Mouse (Mus musculus) kidney, adult 2 months (tissue): Measurements from ENCODE around the gene Dnajc11. TPM values are rescaled to one million over a fixed set of nuclear protein-coding genes. Genes with fewer than 3 reads are reported as not detected.

Experiments used
- DNase-seq: peaks from one replicate; pipeline ENCODE4 v3.0.0; 2021
- H3K27ac ChIP-seq: fragments of 200-500 bp; 2 replicates; pipeline ENCODE4 v1.5.1; 2012; ENCODE audit warnings: low read depth, low read length, control low read depth, inconsistent platforms; ENCODE audit not compliant: insufficient read depth
- H3K27me3 ChIP-seq: fragments of 200-500 bp; replicated peaks from 2 replicates; pipeline ENCODE4 v1.6.1; 2012; ENCODE audit warnings: mild to moderate bottlenecking, moderate library complexity, low read length, inconsistent platforms; ENCODE audit not compliant: control insufficient read depth, insufficient read depth
- H3K36me3 ChIP-seq: fragments of 200-500 bp; 2 replicates; pipeline ENCODE4 v1.6.1; 2012; ENCODE audit warnings: mild to moderate bottlenecking, moderate library complexity, low read length, inconsistent platforms; ENCODE audit not compliant: control insufficient read depth, insufficient read depth
- H3K4me1 ChIP-seq: fragments of 200-500 bp; 2 replicates; pipeline ENCODE4 v1.6.1; 2011; ENCODE audit warnings: low read length; ENCODE audit not compliant: control insufficient read depth, insufficient read depth
- H3K4me3 ChIP-seq: fragments of 200-500 bp; 2 replicates; pipeline ENCODE4 v1.5.1; 2011; ENCODE audit warnings: mild to moderate bottlenecking, low read depth, low read length, control low read depth; ENCODE audit not compliant: insufficient read depth
- CTCF ChIP-seq: fragments of 200-500 bp; conservative IDR thresholded peaks from 2 replicates; pipeline ENCODE4 v1.5.1; 2011; ENCODE audit warnings: low read depth, mild to moderate bottlenecking, control low read depth, low read length, moderate library complexity, mixed read lengths; ENCODE audit not compliant: insufficient read depth, insufficient read length
- POLR2A ChIP-seq: fragments of 200-500 bp; IDR thresholded peaks from one replicate; pipeline ENCODE4 v1.6.1; 2011; ENCODE audit warnings: low read depth, low read length, control low read depth
- WGBS: fragments of 180-500 bp; shearing (Covaris S2); methylation state at CpG from one replicate; pipeline ENCODE4 v1.1.7; 2018; 5-methylcytosine and 5-hydroxymethylcytosine counted together
- polyA plus RNA-seq: library from polyadenylated mRNA; depleted of rRNA; stranded (reverse); fragments of >200 nt; gene quantifications from 2 replicates; pipeline ENCODE4 v1.2.3, GENCODE M21; 2012

Dnajc11 gene
- polyA plus RNA-seq, 1 experiment, result 76.1 TPM

DNA sequence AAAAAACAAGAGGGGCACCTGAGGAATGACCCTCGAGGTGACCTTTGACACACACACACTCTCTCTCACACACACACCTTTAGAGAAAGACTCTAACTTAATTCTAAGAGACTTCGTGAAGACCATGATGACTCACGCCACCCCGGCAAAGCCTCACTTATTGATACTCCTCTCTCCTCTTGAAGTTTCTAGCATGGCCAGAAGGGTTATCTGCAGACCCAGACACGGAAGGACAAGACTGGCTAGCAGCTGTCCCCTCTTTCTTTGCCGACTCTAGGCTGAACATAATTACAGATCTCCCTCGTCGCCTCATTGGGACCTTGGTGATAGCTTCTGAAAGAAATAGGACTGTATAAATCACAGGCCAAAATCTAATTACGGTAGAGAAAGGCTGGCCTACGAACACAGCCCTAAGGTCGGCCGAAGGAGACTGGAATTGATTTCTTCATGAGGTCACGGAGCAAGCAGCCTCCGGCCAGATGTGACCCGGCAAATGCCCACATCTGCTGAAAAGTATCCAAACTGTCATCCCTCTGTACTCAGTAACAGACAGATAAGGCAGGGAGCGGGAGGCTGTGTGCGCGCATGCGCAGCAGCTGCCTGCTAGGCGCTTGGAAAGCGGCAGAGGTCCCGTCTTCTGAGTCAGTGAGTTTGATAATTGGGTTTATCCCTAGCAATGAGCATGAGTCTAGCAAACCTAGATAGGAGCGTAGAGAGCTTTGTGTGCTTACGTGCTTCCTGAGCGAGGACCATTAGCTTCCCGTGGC lies 25.7 kb upstream of the Dnajc11 start:
- Histone ChIP-seq H3K27me3 (no peaks in the 10 kb centered on the region), H3K4me3 (no peak overlapping the region), H3K4me1 (0 out of 2 replicates have a peak, but pooled peaks cover 6% of the 10 kb centered on the region), H3K36me3 (no peaks in the 10 kb centered on the region), H3K27ac (no peak overlapping the region)
- DNase-seq, result no peak
- TF ChIP-seq POLR2A, result no peak
- no peak for TF ChIP-seq CTCF
- WGBS, result 61% methylated on average over 26 of the region's 26 CpGs

DNA sequence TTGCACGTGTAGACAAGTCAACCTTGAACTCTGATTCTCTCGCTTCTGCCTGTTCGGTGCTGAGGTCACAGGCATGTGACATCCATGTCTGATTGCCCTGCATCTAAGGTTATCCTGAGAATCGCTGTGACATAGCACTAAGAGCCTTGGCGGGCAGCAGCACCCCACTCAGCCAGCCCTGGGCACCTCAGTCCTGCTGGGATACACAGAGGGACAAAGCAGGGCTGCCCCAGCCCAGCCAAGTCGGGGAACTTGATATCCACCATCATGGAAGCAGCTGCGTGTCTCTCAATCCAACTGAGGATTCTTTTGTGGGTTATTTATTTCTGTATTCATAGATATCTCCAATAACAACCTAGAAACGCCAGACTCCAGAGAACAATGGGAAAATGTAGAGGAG lies 24.7 kb upstream of the Dnajc11 start:
- TF ChIP-seq CTCF, result no peak
- no peak for TF ChIP-seq POLR2A

DNA sequence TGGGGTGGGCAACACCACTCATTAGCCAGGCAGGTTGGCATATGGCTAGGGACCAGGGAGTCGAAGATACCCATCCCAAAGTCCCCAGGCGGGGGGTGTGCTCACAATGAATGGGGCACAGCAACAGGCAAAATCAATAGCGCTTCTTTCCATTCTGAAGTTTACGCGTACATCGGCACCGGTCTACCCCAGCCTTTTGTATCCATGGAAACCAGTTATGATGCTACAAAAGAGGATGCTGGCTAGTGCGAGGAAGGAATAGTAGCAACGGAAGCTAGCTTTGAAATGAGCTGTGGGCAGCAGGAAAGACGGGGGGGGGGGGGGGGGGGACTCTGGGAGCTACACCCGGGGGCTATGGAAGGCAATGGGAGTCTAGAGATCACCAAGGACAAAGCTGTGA lies 17.2 kb upstream of the Dnajc11 start:
- no peak for TF ChIP-seq CTCF
- TF ChIP-seq POLR2A, result no peak
- Histone ChIP-seq H3K4me1 (no peaks in the 10 kb centered on the region), H3K36me3 (no peaks in the 10 kb centered on the region), H3K27ac (no peak overlapping the region), H3K4me3 (no peak overlapping the region), H3K27me3 (no peaks in the 10 kb centered on the region)
- WGBS, result 88% methylated on average over 11 of the region's 11 CpGs
- DNase-seq, result no peak

More for the DNA sequence above, 24.7 kb upstream of the Dnajc11 start:
- no peaks in the 10 kb centered on the region for H3K27me3 ChIP-seq
- H3K36me3 ChIP-seq, result no peaks in the 10 kb centered on the region
- no peak overlapping the region for H3K4me3 ChIP-seq
- no peak for DNase-seq
- whole genome bisulfite sequencing, result 68% methylated on average over 8 of the region's 8 CpGs
- H3K4me1 ChIP-seq, result no peaks in the 10 kb centered on the region
- H3K27ac ChIP-seq, result no peak overlapping the region

DNA sequence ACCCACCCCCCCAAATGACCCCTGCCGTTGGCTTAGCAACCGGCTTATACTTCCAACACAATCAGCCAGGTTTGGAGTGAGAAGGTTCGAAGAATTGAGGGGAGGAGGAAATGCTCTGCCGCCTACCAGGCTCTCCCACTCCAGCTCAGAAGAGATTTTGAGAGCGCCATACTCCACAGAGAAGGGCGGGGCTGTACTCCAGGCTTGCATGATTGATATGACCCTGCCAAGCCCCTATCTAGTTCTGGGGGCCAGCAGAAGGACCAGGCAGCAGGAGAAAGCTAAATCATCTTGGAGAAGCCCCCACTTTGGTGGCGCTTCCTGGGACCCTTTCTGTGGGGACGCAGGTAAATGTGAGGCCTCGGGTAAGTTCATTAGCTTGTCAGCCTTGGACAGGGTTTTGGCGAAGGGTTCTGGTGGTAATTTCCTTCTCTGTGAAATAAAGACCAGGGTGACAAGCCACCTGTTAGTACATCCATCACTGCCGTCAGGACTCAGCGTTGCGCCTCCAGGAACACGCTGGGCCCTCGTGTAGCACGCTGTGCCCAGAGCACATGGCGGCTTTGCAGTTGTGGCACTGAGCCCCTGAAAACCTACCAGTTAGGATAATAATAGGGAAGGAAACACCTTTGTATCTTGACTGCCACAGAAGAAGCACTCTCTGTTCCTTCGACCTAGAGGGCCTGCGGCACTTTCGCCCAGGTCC lies 14.2 kb upstream of the Dnajc11 start:
- 67% methylated on average over 20 of the region's 20 CpGs for WGBS
- no peaks in the 10 kb centered on the region for H3K36me3 ChIP-seq
- no peak for TF ChIP-seq CTCF
- no peak for TF ChIP-seq POLR2A

DNA sequence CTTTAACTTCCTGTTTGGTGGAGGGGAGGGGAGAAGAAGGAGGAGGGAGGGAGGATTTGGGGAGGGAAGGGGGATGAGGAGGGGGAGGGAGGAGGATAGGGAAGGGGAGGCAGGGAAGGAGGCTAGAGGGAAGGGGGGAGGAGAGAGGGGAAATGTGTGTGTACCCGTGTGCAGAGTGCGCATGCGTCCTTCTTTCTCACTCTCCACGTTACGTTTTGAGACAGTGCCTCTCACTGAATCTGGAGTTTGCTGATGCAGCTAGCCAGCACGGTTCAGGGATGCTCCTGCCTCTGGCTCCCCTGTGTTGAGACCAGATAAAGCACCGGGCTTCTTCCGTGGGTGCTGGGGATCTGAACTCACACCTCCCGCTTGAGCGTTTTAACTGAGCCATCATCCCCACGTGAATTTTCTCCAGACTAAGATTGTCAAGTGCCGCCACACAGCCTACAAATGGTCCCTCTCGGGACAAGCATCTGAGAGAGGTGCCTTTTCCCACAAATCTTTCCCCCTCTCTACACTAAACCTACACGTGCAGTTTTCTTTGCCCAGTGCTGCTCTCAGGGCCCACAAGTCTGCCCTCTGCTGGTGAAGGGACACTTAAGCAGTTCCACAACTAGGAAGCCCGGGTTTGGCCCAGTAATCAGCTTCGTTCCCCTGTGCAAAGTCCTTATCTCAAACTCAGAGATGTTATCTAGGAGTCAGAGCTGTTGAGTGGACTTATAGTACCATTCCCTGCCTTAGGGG lies 13.4 kb upstream of the Dnajc11 start:
- WGBS, result 22% methylated on average over 16 of the region's 16 CpGs
- peak; percentile 76 for DNase-seq
- Histone ChIP-seq H3K4me1 (no peaks in the 10 kb centered on the region), H3K36me3 (no peaks in the 10 kb centered on the region), H3K4me3 (no peak overlapping the region), H3K27me3 (no peaks in the 10 kb centered on the region), H3K27ac (no peak overlapping the region)
- TF ChIP-seq CTCF (peak; percentile 79), POLR2A (no peak)

More for the DNA sequence above, 14.2 kb upstream of the Dnajc11 start:
- no peak overlapping the region for H3K4me3 ChIP-seq
- no peaks in the 10 kb centered on the region for H3K27me3 ChIP-seq
- no peak for DNase-seq
- H3K4me1 ChIP-seq, result no peaks in the 10 kb centered on the region
- no peak overlapping the region for H3K27ac ChIP-seq

DNA sequence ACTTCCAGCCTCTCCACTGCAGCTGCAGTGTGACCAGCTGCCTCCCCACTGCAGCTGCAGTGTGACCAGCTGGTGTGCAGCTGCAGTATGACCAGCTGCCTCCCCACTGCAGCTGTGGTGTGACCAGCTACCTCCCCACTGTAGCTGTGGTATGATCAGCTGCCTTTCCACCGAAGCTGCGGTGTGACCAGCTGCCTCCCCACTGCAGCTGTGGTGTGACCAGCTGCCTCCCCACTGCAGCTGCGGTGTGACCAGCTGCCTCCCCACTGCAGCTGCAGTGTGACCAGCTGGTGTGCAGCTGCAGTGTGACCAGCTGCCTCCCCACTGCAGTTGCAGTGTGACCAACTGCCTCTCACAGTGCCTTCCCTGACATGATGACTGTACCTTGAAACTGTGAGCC lies 11.4 kb upstream of the Dnajc11 start:
- TF ChIP-seq CTCF (no peak), POLR2A (no peak)
- no peaks in the 10 kb centered on the region for H3K36me3 ChIP-seq
- WGBS, result 95% methylated on average over 3 of the region's 3 CpGs
- no peaks in the 10 kb centered on the region for H3K27me3 ChIP-seq
- DNase-seq, result no peak
- no peak overlapping the region for H3K4me3 ChIP-seq
- no peak overlapping the region for H3K27ac ChIP-seq
- H3K4me1 ChIP-seq, result no peaks in the 10 kb centered on the region

DNA sequence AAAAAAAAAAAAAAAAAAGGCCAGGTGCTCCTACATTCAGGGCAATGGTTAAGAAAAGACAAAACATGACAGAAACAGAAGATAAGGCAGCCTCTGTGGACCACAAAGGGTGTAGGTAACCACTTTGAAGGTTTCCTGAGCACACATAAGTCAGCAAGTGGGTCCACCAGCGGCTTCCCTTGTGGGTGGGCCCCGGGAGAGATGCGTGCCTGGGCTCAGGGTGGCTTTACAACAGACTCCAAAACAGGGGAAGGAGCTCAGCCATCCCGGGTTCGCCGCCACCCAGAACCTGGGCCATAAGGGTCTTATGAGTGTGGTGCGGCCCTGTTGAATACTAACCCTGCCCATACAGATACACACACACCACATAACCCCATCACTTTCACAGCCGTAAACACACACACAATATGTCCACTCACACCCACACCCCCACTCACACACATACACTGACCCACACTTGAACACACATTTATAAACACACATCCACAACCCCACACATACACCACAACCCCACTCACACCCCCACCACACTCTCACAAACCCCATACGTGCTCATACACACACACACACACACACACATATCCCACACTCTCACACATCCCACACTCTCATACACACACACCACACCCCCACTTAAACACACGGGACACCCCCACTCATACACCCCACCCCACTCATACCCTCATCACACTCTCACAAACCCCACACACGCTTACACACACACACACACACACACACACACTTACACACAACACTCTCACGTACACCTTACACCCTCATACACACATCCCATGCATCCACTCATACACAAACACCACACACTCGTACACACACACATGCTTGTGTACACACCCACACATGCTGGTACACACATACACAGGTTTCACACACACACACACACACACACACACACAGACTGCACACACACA lies 651 bp upstream of the Dnajc11 start:
- H3K4me1 ChIP-seq, result peaks cover 24% of the 10 kb centered on the region; the same call in 1 of the 2 replicates
- DNase-seq, result no peak
- H3K27me3 ChIP-seq, result no peaks in the 10 kb centered on the region
- H3K4me3 ChIP-seq, result peak overlapping the region; percentile 36; the same call in 1 of the 2 replicates
- TF ChIP-seq CTCF, result no peak
- no peak for TF ChIP-seq POLR2A
- H3K36me3 ChIP-seq, result no peaks in the 10 kb centered on the region
- 79% methylated on average over 13 of the region's 13 CpGs for WGBS
- no peak overlapping the region for H3K27ac ChIP-seq
